Mouse (Mus musculus) left cerebral cortex, postnatal 10 days (tissue): ENCODE data around the gene C1qtnf1. TPM values are rescaled to one million over a fixed set of nuclear protein-coding genes. Genes with fewer than 3 reads are reported as not detected.

ENCODE experiments used
- DNase-seq, 2 experiments: peaks; one replicate each; pipeline ENCODE4 v3.0.0; 2021 to 2022; ENCODE audit warnings: low spot score in 2 of 2, mixed read lengths in 1 of 2; ENCODE audit errors: extremely low spot score in 1 of 2
- intact Hi-C: fragments of 180-260 bp; cut with DNase I; formaldehyde crosslinking; loops from one replicate; pipeline ENCODE4 v1.15.1; 2025
- total RNA-seq, 2 experiments: library from RNA; stranded (reverse); gene quantifications; 2 replicates each; pipeline ENCODE4 v1.2.3; 2021

The C1qtnf1 gene
- total RNA-seq, 2 experiments from 2014 or later, result 5.9 to 8.8 TPM

DNA sequence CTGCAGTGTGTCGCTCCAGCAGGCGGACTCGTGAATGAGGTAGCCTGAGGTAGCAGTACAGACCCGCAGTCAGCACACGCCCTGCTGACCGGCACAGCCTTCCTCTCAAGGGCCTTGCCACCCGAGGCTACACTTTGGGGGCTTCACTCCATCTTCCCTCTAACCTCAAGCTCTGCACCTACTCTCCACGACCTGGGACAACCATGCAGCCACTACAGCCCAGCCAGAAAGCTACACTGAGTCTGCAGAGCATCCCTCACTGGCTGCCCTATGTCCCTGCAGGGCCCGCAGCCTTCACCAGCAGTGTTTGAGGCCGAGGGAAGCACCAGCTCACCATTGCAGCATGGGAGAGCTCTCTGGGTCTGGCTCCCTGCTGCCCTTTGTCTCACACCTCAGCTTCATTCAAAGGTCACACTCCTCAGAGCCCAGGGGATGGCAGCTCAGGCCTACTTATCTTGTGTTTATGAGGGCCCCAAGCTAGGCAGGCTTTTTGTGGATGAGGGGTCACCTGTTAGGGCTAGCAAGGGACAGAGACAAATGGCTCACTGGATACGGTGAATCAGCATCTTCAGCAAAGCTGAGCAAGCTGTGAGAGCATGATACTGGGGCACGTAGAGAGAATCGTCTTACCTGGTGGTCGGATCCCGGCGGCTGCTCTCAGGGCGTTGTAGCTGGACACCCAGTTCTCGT is 19.8 kb upstream of the C1qtnf1 start:
- intact Hi-C loops, result loop anchor here (10.0 kb wide), 1 partner anchor 323 kb away; no protein-coding TSS in a partner anchor

DNA sequence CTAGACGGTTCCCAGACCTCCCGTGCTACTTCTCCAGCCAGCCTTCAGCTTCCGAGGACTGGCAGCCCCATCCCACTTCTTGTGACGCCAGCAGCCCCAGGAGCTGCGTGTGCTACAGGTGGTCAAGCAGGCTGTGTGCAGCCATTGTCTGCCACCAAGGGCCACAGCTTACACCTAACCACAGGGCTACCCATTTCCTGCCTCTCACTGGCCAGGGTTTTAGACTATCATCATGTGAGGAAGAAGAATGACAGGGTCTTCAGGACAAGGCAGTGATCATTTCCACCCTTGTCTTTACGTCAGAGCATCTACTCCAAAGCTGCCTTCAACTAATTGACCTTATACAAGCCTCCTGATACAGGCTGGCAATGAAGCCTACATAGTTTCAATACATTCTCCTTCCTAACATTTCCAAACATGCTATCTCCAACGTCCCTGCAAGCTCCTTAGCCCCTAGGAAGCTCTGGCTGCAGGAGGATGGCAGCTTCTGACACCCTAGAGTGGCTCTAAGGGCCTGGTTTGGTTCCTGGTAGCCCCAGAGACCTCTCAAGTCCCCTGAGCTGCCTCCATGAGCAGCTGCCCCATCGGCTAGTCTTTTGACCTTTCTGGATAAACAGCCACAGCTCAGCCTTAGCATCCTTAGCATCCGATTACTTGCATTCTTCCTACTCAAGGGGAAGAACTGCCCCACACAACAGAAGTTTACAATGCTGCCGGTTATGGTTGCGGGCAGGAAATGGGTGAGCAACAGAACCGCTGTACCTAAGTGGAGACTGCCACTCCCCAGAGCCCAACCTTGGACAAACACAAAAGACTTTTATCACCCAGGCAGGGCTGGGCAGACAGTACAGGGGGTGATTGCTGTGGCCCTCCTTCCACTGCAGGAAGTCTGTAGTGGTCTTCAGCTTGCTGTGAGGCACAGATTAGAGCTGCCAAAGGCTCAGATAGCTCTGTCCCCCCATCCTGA is 18.6 kb upstream of the C1qtnf1 start:
- intact Hi-C loops, result loop anchor here (10.0 kb wide), 1 partner anchor 325 kb away; no protein-coding TSS in a partner anchor

More for the DNA sequence above, 19.8 kb upstream of the C1qtnf1 start:
- DNase-seq, result peak in 1 of 2 experiments; percentile 14

DNA sequence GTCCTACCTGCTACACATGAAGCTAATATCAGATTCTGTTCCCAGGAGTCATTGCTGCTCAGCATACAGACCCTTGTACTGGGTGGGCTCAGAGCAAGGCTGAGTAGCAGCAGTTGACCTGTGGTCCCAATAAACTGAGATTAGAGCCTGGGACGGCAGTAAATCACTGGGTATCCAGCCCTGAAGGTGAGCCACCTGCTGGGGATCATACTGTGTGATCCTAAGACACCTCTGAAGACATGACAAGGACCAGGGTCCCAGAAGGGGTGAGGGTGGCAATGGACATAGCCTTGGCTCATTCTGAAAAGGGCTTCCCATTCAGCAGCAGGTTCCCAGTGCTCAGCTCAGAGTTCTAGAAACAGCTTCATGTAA is 17.9 kb upstream of the C1qtnf1 start:
- DNase-seq, result no peak
- intact Hi-C loops, result no loop called here

More for the DNA sequence above, 18.6 kb upstream of the C1qtnf1 start:
- DNase-seq, result peak in 1 of 2 experiments; percentile 9

DNA sequence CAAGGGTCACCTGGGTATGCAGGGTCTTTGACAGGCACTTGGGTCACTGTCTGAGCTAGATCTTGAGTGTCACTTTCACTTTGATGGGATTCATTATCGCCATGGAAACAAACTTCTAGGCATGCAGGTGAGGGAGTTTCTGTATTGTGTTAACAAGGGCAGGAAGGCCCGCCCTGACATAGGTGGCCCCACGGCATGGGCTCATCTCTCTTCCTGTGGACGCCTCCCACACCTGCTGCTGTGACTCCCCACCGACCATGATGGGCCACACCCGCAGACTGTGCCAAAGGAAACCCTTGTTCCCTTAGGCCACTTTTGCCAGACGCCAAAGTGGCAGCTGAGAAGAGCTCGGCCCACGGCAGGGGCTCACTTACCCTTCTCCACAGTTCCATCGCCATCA is 17.5 kb upstream of the C1qtnf1 start:
- DNase-seq, result no peak
- intact Hi-C loops, result no loop called here

DNA sequence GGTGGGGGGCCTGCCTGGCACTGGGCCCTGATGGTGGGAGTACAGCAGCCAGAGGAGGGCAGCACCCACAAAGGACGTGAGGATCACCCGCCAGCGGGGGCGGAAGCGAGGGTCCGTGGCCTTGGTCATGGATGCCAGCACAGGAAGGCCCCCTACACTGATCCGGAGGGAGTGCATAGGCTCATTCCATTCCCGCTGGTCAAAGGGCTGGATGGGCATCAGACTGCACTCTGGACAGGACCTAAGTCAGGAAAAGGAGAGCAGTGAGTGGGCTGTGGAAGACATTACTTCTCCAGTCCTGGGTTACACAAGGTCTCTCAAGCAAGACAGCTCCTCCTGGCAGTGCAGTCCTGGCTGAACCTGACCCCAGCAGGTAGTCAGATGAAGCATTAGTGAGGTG is 16.7 kb upstream of the C1qtnf1 start:
- no peak for DNase-seq
- intact Hi-C loops, result no loop called here

DNA sequence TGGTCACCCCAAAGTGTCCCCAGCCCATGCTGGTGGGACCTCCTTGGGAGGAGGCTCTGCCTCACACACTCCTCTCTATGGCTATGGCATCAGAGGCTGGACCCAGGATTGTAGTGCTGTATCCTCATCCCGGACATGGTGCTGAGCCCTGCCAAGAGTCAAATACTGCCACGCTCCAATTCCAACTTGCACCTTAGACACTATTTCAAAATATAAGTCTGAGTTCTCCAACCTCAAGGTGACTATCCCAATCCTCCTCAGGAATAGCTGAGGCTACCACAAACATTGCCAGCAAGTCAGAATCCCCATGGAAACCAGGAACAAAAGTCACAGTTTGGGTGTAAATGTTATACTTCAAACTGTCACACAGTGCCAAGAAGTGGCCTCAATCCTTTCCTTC is 15.4 kb upstream of the C1qtnf1 start:
- intact Hi-C loops, result no loop called here
- no peak for DNase-seq

DNA sequence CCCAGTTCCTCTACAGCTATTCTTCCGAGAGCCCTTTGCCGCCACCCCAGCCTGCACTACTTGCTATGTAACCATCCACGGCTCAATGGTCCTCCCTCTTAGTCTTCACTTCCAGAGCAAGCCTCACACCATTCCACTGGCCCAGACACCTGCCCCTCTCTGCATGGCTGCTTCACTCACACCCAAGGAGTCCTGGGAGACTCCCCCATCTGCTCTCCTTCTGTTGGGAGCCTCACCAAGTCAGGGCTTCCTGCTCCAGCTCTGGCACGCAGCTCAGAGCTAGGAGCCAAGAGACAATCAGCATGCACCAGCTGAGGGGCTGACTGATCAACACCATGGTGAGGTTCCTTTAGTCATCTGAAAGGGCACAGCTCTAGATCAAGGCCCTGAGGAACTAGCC is 14.9 kb upstream of the C1qtnf1 start:
- intact Hi-C loops, result no loop called here
- no peak for DNase-seq

DNA sequence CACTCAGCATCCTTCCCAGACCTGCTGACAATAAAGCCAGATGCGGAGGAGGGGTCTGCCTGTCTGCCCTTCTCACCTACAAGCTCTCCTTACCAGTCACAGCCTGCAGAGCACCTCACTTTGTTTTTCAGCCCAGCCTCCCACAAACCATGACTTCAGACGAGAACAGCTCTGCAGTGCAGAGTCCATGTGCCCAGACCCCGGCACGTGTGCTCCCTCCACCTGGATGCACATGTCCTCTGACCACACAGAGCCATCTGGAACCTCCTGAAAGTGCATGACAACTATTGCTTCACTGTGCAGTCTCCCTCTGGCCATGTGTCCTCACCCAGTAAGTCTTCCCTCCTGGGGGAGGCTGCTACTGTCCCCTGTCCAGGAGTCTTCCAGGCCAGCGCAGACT is 13.7 kb upstream of the C1qtnf1 start:
- no peak for DNase-seq
- intact Hi-C loops, result no loop called here

DNA sequence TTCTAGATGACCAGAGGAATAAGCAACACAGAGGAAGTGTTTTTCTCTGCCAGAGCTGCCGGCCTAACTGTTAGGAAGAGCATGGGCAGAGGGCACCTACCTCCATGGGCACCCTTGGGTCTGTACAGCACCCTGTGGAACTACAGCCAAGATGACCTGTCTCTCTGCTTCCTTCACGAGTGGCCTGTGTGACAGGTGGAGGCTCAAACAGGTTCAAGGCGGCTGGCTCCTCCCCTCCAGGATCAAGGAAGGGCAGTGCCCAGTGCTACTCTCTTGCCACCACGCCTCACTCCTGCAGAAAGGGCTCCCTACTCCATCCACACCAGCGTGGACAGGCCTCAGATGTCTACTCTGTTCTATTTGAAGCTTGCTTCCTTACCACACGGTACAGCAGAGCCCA is 12.4 kb upstream of the C1qtnf1 start:
- intact Hi-C loops, result no loop called here
- DNase-seq, result no peak

DNA sequence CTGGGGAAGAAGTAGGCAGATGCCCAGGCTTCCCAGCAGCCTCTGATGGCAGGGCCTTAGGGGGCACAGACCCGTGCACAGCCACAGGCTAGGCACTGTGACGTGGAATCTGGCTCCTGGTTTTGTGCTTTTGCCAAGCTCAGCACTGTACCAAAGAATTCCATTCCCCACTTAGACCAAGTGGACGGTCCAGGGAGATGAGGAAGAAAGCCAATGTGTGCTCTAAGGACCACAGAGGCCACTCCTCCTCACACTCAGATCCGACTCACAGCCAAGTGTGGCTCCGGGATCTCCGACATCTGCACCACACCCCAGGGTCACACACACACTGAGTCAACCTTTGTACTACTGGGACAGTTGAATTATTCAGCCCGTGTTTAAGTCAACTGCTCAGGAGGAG is 12.0 kb upstream of the C1qtnf1 start:
- intact Hi-C loops, result no loop called here
- DNase-seq, result no peak

DNA sequence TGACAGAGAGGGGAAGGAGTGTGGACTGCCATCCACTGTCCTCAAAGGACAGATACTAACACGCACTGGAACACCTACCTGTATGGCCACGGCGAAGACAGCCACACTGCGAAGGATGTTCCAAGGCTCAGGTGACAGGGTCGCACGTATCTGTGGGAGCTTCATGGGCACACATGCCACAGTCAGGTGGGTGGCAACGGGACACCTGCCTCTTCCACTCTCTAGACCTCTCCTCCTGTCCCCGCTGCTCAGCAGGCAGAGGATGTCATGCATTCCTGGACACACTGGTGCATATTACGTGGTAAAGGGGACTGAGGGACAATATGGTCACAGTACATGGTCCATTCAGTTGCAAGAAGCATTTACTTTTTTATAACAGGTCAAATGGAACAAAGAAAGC is 10.5 kb upstream of the C1qtnf1 start:
- intact Hi-C loops, result no loop called here
- no peak for DNase-seq

DNA sequence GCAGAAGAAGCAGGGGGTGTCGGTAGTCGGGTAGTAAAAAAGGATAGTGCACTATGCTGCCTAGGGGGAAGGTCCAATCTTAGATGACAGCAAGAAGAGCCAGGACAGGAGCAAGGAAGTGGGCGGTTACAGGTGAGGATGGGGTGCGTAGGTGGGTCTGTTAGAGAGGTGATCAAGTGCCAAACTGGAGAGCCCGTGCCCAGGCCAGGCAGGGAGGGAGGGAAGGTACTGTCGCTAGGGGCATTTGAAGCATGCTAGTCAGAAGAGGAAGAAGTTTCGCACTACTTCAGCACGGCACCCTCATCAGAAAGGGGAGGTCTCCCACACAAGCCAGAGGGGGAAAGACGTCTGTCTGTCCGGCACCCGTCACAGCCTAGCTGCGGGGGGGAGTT is 9.6 kb upstream of the C1qtnf1 start:
- intact Hi-C loops, result no loop called here
- no peak for DNase-seq

DNA sequence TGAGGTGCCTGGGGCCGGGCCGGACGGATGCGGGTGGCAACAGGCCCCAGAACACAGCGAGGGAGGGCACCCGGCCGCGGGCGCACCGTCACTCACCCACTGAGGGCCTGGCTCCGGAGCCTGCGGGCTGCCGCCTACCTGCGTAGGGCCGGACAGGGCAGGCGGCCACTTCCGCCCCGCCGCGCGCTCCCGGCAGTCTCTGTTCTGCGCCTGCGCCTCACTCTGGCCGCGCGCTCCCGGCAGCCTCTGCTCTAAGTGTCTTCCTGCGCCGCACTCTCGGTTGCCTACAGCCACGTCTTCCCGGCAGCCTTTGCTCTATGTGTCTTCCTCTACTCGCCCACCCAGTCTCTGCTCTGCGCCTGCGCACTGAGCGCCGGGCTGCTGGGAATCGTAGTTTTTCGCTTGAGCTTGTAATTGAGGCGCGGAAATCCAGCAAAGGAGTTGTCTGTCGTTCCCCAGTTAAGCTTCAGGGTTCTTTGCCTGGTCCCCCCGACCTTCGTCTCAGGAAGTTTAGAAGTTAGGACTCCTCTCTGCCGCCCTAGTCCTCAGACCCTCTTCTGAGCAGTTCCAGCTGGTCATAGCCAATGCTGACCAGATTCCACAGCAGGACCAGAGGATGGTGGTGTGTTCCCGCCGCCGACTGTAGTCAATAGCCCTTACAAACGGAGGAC is 9.0 kb upstream of the C1qtnf1 start, which contains the start of gene Cant1:
Cant1 (minus strand) TSS at position 253 of the 671 bp plus-strand sequence.
- peak; percentile 98 for DNase-seq
- intact Hi-C loops, result no loop called here

DNA sequence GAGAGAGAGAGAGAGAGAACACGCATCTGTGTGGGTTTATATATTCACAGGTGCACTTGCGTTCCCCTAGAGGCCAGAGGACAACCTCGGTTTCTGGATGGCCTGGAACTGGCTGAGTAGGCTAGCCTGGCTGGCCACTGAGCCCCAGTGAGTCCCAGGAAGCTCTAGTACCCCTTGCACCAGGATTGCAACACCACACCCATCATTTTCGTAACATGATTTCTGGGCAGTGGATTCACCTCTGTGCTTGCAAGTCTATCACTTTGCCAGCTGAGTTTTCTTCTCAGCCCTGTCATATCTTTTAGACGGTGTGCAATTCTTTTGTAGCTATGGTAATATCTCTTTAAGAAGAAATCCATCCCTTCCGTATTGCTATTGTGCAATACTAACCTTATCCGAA is 7.7 kb upstream of the C1qtnf1 start:
- intact Hi-C loops, result loop anchor here (10.0 kb wide), 1 partner anchor 555 kb away; no protein-coding TSS in a partner anchor
- DNase-seq, result no peak

DNA sequence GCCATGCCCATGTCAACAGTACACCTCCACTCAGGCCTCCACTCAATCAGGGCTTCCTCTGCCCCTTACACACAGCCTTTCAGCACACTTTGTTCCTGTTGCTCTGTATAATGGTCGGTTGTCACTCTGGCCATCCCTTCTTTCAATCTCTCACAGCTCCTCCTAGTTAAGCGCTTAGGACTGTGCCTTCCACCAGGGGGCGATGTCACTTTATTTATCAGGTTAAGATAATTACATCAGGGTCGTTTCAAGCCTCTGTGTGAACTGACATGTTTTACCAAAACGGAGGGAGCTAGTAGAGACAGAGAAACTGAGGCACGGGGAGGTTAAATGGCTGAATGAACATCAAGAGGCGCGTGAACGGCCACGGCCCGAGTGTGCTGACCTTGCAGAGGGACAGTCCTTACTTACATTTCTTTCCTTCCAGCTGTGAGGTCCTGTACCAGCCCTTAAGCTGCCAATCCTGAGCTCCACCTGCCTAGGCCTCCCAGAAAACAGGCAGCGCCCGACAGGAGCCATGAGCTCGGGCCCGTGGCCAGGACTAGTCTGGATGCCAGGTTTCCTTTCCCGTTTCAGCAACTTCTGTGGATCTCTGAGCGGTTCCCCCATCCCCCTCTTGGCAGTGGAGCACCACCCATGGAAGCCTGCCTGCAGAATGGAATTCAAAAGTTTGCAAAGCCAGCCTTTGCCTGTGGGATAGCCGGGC is 4.6 kb upstream of the C1qtnf1 start:
- intact Hi-C loops, result loop anchor here (10.0 kb wide), 1 partner anchor 551 kb away; no protein-coding TSS in a partner anchor
- DNase-seq, result peak; percentile 81 to 84

DNA sequence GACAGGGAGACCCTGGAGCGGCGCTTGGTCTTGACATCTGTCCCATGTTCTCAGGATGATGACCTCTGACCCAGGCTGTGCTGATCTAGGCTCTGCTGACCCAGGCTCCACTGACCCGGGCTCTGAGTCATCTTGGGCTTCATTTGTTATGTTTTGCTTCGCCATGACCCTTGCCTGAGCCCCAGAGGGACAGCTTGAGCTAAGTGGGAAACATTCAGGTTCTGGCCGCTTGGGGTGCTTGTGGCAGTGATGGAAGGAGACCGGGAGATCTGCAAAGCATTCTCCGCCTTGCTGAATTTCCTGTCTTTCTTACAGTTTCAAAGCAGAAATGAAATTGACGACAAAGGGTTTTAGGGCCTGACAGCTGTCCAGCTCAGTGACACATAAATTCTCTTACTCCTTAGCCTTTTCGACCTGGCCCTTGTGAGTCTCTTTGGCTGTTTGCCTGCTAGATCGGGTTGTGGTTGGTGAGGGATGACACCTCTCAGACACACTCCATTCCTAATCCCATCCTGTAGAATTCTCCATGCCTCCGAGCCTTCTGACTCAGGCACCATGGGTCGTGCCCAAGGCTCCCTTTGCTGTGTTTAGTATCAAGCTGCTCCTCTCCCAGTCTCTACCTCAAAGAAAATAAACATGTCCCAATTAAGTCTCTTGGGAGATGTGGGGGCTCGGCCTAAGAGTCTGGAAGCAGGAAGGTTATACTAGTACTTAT is 3.2 kb upstream of the C1qtnf1 start:
- DNase-seq, result peak in 1 of 2 experiments; percentile 53
- intact Hi-C loops, result loop anchor here (2.0 to 10.0 kb wide), 2 partner anchors 16 to 550 kb away; no protein-coding TSS in a partner anchor

DNA sequence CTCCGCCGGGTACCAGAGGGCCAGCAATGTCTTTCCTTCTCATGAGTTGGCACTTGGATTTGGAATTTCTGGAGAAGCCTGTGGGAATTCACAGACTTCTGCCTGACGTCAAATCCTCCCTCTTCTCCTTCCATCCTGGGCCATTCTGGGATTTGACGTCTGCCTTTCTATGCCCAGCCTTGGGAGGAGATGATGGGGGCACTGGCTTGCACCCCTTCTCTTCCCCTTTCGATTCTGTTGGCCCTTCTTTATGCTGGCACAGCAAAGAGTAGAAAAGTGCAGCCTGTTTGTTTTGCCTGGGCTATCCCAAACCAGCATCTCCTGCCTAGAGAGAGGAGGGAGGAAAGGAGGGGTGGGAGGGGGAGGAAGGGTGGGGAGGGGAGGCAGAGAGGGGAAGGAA is 1.2 kb upstream of the C1qtnf1 start:
- intact Hi-C loops, result loop anchor here (10.0 kb wide), 1 partner anchor 548 kb away; no protein-coding TSS in a partner anchor

DNA sequence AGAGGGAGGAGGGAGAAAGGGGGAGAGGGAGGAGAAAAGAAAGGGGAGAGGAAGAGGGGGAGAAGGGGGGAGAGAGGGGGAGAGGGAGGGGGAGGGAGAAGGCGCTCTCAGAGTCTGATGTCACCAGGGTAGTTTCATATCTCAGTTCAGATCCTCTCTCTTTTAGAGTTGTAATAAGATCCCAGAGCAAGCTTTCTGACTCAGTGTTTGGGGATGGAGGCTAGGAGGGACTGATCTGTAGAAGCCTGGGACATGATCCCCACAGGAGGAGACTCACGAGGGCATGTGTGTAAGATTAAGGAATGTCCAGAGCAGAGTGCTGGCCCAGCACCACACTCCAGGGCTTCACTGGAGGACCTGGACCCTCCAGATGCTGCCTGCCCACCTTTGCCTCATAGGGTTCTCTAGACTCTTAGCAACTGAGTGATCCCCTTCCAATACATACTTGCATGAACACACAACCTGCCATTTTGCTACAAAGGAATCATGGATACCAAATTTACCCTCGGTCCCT is 680 bp upstream of the C1qtnf1 start:
- DNase-seq, result no peak
- intact Hi-C loops, result loop anchor here (10.0 kb wide), 1 partner anchor 547 kb away; no protein-coding TSS in a partner anchor

More for the DNA sequence above, 1.2 kb upstream of the C1qtnf1 start:
- no peak for DNase-seq
